Mouse (Mus musculus) urinary bladder, adult 18-20 months (tissue): Measurements from ENCODE around the gene Evi5l.
A peak's percentile ranks its signal among the peaks of the same experiment; 100 is the strongest.
"Not testable (repeated sequence)": the region's sequence is repeated elsewhere in the genome, so short reads cannot be mapped to it uniquely, and the experiment has no call there.

Source experiments
- DNase-seq, 2 experiments: peaks; one replicate each; pipeline ENCODE4 v3.0.0; 2022; ENCODE audit warnings: low spot score in 2 of 2, mixed read lengths in 2 of 2

Evi5l gene

DNA sequence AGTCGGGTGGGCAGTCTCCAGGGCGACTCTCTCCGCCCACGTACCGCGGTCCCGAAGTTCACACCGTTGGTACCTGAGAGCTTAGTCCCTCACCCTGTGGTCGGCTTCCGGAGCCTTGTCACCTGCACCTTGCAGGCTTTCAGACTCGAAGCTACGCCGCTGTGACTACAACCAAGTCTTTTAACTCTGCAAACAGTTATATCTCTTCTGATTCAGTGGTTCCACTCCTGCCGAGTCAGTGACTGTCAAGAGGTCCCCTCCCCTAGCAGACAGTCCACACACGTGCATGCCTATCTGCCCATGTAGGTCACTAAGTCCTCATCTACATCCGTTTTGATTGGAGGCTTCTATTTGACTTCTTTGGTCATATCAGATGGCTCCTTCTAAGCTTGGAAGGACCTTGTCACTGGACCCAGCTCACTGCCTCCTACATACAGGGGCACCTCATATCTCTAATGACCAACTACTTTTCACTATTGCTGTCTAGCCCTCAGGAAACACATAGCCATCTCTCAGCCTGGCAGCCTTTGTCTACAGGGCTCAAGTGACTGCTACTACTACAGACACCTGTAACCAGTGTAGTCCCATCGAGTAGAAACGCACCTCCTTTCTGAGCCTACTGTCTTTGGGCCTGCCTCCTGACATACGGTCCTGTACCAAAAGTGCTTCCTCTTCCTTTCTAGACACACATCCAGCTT lies 73.0 kb downstream of the Evi5l start:
- DNase-seq, result no peak

DNA sequence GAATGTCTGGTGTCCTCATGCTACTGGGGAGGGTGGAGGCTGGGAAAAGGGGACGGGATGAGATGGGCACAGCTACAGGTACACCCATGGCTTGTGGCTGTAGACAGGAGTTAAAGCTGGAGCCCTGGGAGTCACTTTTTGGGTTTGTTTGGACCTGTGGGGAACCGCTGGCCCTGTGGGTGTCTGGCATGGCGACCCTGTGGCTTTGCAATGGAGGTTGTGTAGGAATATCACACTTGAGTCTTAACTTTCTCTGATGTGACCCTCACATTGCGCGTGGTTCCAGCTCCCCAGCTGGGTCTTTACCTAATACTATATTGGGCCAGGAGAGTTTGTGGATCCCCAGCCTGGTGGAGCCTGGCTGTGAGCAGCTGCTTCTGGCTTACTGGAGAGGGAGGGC lies 78.7 kb downstream of the Evi5l start:
- DNase-seq, result no peak

DNA sequence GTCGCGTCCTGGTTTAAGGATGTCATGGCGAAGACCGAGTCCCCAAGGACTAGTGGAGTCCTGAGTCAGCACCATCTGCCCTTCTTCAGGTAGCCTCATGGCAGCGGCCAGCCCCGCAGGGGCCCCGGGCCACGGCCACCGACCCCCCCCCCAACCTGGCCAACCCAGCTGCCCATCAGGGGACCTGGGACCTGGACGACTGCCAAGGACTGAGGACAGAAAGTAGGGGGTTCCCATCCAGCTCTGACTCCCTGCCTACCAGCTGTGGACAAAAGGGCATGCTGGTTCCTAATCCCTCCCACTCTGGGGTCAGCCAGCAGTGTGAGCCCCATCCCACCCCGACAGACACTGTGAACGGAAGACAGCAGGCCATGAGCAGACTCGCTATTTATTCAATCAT lies 79.4 kb downstream of the Evi5l start:
- no peak for DNase-seq

DNA sequence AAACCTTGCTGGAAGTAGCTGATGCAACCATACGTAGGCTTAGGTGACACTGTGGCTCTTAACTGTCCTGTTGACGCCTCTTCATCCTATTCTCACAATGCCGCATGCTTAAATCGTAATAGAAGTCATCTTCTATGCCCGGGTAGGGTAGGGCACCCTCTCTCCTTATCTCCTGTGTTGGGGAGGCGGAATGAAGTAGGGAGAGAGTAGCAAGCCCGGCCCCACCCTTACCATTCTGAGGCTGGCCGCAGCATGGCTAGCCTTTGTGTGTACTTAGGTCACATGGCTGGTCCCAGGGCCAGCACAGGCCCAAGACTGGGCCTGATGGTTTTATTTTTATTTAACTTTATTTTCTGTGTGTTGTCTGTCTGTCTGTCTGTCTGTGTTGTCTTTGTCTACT lies 80.9 kb downstream of the Evi5l start:
- DNase-seq, result no peak

GRCm38 (mm10) chr8:4247951-4248540 lies 81.7 kb downstream of the Evi5l start, which contains the start of gene Tgfbr3l:
Gene Tgfbr3l, plus strand, starts transcription at chr8:4248214.
- DNase-seq, result no peak

DNA sequence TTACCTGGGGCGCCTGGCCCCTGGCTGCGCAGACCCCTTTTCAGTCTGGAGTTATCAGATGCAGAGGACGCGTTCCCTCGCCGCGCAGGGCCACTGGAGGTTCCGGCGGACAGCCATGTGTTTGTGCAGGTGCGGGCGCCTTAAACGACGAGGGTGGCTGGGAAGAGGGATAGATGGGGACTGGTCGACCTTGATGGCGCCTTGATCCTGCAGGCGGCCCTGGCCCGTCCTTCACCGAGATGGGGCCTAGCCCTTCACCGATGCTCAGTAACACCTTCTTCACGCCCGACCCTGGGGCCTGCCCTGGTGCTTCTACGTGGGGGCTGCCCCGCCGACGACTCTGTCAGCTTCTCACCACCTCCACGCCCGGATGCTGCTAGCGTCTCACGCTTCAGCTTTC lies 82.8 kb downstream of the Evi5l start:
- DNase-seq, result no peak

DNA sequence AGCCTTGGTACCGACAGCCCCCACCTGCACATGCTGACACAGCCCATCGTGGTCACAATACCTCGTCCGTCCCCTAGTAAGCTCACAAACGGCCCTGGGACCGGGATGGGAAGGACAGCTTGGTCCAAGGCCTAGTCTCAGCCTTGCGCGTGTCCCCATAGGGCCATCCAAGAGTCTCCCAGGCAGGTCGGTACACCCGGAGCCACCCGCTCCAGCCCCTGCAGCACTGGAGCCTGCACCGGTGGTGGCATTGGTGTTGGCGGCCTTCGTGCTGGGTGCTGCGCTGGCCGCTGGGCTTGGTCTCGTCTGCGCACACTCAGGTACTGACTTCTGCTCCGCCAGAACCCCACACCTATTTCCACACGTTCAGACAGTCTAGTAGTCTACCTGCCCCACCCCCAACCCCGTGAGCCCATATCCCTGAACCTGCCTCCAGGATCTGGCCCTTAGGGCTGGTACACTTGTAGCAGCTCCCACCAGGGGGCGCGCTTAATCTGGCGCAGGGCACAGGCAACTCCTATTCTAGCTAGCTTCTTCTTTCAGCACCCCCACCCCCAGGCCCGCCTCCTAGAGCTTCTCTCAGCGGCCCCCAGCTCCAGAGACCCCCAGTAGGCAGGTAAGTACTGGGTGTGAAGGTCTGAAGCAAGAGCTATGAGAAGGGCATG lies 84.1 kb downstream of the Evi5l start:
- DNase-seq, result peak; percentile 56 to 79

- no peak for DNase-seq
These were observed 85.9 kb downstream of the Evi5l start for GRCm38 (mm10) chr8:4252116-4252760.

DNA sequence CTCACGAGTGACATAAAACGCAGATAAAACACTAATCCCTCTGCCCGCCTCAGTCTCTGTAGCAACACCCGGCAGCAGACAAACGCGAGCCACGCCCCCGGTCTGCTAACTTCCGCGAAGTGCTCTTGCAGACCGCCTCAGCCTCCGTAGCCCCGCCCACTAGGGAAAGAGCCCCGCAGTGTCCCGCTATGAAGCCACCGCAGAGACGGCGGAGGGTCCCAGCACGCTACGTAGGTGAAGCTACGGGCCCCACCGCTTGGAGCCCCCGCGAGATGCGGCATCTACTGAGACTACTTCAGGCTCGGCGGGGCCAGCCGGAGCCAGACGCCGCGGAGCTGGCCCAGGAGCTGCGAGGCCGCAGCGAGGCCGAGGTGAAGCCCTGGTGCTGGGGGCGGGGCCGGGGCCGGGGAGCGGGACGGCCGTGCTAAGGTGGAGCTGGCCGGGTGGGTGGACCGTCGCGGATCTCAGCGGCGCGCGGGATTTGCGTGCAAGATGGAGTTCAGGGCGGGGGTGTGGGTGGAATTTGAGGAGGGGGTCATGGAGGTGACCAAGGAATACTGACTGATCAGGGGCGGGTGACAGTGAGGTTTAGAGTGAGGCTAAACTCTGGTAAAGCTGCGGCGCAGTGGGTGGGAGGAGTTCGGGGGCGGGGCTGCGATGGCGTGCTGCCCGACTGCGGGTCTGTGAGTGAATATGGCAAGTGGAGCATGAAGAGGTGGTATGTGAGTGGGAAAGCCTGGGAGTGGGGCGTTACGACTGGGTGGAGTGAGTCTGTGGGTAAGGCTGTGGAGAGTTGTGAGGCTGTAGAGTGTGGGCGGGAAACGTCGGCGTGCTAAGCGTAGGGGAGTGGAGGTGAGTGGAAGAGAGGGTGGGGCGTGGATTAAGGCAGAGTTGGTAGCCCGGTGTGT lies 86.8 kb downstream of the Evi5l start, which contains the start of gene Snapc2:
Gene Snapc2, plus strand, starts transcription at position 147 of the 908 bp plus-strand sequence.
- DNase-seq, result peak; percentile 92 to 98

- no peak for DNase-seq
These were observed 87.6 kb downstream of the Evi5l start for GRCm38 (mm10) chr8:4254001-4254400.

- DNase-seq, result not testable (repeated sequence)
These were observed 89.1 kb downstream of the Evi5l start for GRCm38 (mm10) chr8:4255471-4255870.

DNA sequence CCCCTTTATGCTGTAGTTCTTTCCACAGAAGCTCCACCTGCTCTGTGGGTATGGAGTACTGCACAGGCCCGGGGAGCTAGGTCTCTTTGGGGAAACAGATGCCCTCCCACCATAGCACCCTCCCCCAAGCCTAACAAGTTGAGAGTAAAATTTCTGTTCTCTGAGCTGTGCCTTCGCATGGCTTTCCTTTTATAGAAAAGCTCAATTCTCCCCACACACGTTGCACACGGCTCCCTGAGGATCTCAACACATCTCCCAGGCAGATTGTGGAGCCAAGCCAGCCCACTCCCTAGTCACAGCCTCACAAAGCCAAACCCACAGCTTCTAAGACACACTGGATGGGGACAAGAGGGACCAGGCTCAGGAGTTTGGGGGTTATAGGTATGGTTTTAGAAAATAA lies 90.5 kb downstream of the Evi5l start:
- DNase-seq, result no peak

- no peak for DNase-seq
These were observed 91.0 kb downstream of the Evi5l start for GRCm38 (mm10) chr8:4257350-4257749.

- DNase-seq, result peak in 1 of 2 experiments; percentile 61
These were observed 91.9 kb downstream of the Evi5l start for GRCm38 (mm10) chr8:4258233-4258632.

- DNase-seq, result no peak
These were observed 92.3 kb downstream of the Evi5l start for GRCm38 (mm10) chr8:4258678-4259077.

GRCm38 (mm10) chr8:4259125-4259804 lies 92.9 kb downstream of the Evi5l start, which contains the start of gene Ctxn1:
Gene Ctxn1, minus strand, starts transcription at chr8:4259274.
- DNase-seq, result peak; percentile 92 to 96

DNA sequence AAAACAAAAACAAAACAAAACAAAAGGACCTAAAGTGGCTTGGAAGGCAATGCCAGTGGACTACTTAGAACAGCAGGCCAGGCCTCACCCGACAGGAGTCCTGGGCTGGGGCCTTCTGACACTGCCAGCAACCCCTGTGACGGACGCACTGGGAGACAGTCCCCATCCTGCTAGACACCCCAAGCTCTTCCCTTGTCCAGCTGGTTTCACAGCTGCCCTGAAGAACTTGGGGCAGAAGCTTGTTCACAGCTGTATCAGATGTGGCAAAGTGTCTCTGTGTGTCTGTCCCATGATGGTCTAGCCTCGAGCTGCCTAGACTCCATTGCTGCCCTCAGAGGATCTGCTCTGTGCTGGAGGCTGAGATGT lies 93.4 kb downstream of the Evi5l start:
- DNase-seq, result no peak
